Mouse (Mus musculus) hindbrain, embryonic 10.5 days (tissue): ENCODE measurements around the gene Igf2r. TPM values are rescaled to one million over a fixed set of nuclear protein-coding genes. Genes with fewer than 3 reads are reported as not detected.
A peak's percentile ranks its signal among the peaks of the same experiment; 100 is the strongest.

ENCODE experiments used
- DNase-seq: peaks from one replicate; pipeline ENCODE4 v3.0.0-alpha.2; 2017; ENCODE audit warnings: low spot score
- H3K27ac ChIP-seq: fragments of 300-500 bp; sonication (generic); 2 replicates; pipeline ENCODE4 v1.5.1; 2016; ENCODE audit warnings: mild to moderate bottlenecking, moderate library complexity
- H3K27me3 ChIP-seq: fragments of 300-500 bp; sonication (generic); 2 replicates; pipeline ENCODE4 v1.6.1; 2016; ENCODE audit warnings: mild to moderate bottlenecking; ENCODE audit not compliant: poor library complexity, insufficient read depth, severe bottlenecking
- H3K36me3 ChIP-seq: fragments of 300-500 bp; sonication (generic); 2 replicates; pipeline ENCODE4 v1.6.1; 2016; ENCODE audit warnings: mild to moderate bottlenecking, moderate library complexity
- H3K4me1 ChIP-seq: fragments of 300-500 bp; sonication (generic); replicated peaks from 2 replicates; pipeline ENCODE4 v1.6.1; 2016; ENCODE audit warnings: mild to moderate bottlenecking
- H3K4me3 ChIP-seq: fragments of 300-500 bp; sonication (generic); 2 replicates; pipeline ENCODE4 v1.5.1; 2016; ENCODE audit warnings: mild to moderate bottlenecking, moderate library complexity
- H3K9me3 ChIP-seq: fragments of 300-500 bp; sonication (generic); 2 replicates; pipeline ENCODE4 v1.6.1; 2016; ENCODE audit warnings: mild to moderate bottlenecking, moderate library complexity
- WGBS: fragments of 180-500 bp; shearing (Covaris S2); methylation state at CpG from one replicate; pipeline ENCODE4 v1.1.7; 2016; 5-methylcytosine and 5-hydroxymethylcytosine counted together
- polyA plus RNA-seq: library from polyadenylated mRNA; unstranded; fragments of >200 nt; fragmentation: Nextera tagmentation; extraction: Ambion mirVana; gene quantifications from 2 replicates; pipeline ENCODE4 v1.2.1, GENCODE M21; 2016

Gene Igf2r
- polyA plus RNA-seq, 1 experiment from 2014 or later: 17.3 TPM

GRCm38 (mm10) chr17:12739516-12739915 is 29.9 kb downstream of the Igf2r start:
- H3K27me3 ChIP-seq: no peaks in the 10 kb centered on the region
- H3K4me3 ChIP-seq: no peak overlapping the region
- H3K36me3 ChIP-seq: peaks cover 93% of the 10 kb centered on the region
- no peak for DNase-seq
- peaks cover 27% of the 10 kb centered on the region for H3K4me1 ChIP-seq
- H3K9me3 ChIP-seq: peaks cover 31% of the 10 kb centered on the region
- no peak overlapping the region for H3K27ac ChIP-seq
- WGBS: 78% methylated on average over 4 of the region's 4 CpGs

GRCm38 (mm10) chr17:12737934-12738333 is 31.5 kb downstream of the Igf2r start:
- Histone ChIP-seq H3K9me3 (peaks cover 20% of the 10 kb centered on the region), H3K36me3 (peaks cover 92% of the 10 kb centered on the region), H3K4me1 (peaks cover 30% of the 10 kb centered on the region), H3K27me3 (no peaks in the 10 kb centered on the region), H3K4me3 (no peak overlapping the region), H3K27ac (no peak overlapping the region)
- 52% methylated on average over 1 of the region's 1 CpGs for WGBS
- no peak for DNase-seq

GRCm38 (mm10) chr17:12734205-12734857 is 35.1 kb downstream of the Igf2r start:
- H3K27me3 ChIP-seq: no peaks in the 10 kb centered on the region

GRCm38 (mm10) chr17:12733128-12733527 is 36.3 kb downstream of the Igf2r start:
- Histone ChIP-seq H3K4me3 (no peak overlapping the region), H3K9me3 (no peaks in the 10 kb centered on the region), H3K27ac (no peak overlapping the region), H3K36me3 (peaks cover 88% of the 10 kb centered on the region), H3K4me1 (peaks cover 8% of the 10 kb centered on the region), H3K27me3 (no peaks in the 10 kb centered on the region)
- WGBS: 93% methylated on average over 6 of the region's 6 CpGs
- DNase-seq: no peak

More at GRCm38 (mm10) chr17:12734205-12734857, 35.1 kb downstream of the Igf2r start:
- Histone ChIP-seq H3K4me1 (peaks cover 9% of the 10 kb centered on the region), H3K27ac (peak overlapping the region; percentile 67; the same call in 1 of the 2 replicates), H3K36me3 (peaks cover 92% of the 10 kb centered on the region), H3K4me3 (no peak overlapping the region), H3K9me3 (no peaks in the 10 kb centered on the region)
- no peak for DNase-seq
- 60% methylated on average over 12 of the region's 12 CpGs for WGBS

- Histone ChIP-seq H3K4me3 (no peak overlapping the region), H3K27me3 (no peaks in the 10 kb centered on the region), H3K4me1 (peaks cover 8% of the 10 kb centered on the region; the same call in 1 of the 2 replicates), H3K36me3 (peaks cover 92% of the 10 kb centered on the region), H3K27ac (no peak overlapping the region), H3K9me3 (no peaks in the 10 kb centered on the region)
- no peak for DNase-seq
- 56% methylated on average over 1 of the region's 1 CpGs for WGBS
Observed at GRCm38 (mm10) chr17:12728536-12728935, 40.9 kb downstream of the Igf2r start.

GRCm38 (mm10) chr17:12727748-12728147 is 41.7 kb downstream of the Igf2r start:
- DNase-seq: no peak
- H3K36me3 ChIP-seq: peaks cover 88% of the 10 kb centered on the region

GRCm38 (mm10) chr17:12725871-12726270 is 43.6 kb downstream of the Igf2r start:
- no peak overlapping the region for H3K4me3 ChIP-seq
- H3K27ac ChIP-seq: no peak overlapping the region
- H3K36me3 ChIP-seq: peaks cover 85% of the 10 kb centered on the region
- peaks cover 12% of the 10 kb centered on the region for H3K4me1 ChIP-seq
- H3K27me3 ChIP-seq: no peaks in the 10 kb centered on the region
- DNase-seq: no peak
- 80% methylated on average over 4 of the region's 4 CpGs for WGBS
- no peaks in the 10 kb centered on the region for H3K9me3 ChIP-seq

More at GRCm38 (mm10) chr17:12727748-12728147, 41.7 kb downstream of the Igf2r start:
- Histone ChIP-seq H3K27me3 (no peaks in the 10 kb centered on the region), H3K27ac (no peak overlapping the region), H3K4me3 (no peak overlapping the region), H3K4me1 (peaks cover 8% of the 10 kb centered on the region), H3K9me3 (no peaks in the 10 kb centered on the region)
- 86% methylated on average over 3 of the region's 3 CpGs for WGBS

- H3K4me3 ChIP-seq: no peak overlapping the region
- H3K4me1 ChIP-seq: peaks cover 12% of the 10 kb centered on the region
- no peak overlapping the region; the same call in 1 of the 2 replicates for H3K27ac ChIP-seq
- H3K9me3 ChIP-seq: no peaks in the 10 kb centered on the region
- WGBS: 72% methylated on average over 6 of the region's 6 CpGs
- H3K27me3 ChIP-seq: no peaks in the 10 kb centered on the region
- DNase-seq: no peak
- H3K36me3 ChIP-seq: peaks cover 83% of the 10 kb centered on the region
Observed at GRCm38 (mm10) chr17:12724767-12725744, 44.4 kb downstream of the Igf2r start.

- H3K36me3 ChIP-seq: peaks cover 83% of the 10 kb centered on the region
- H3K27me3 ChIP-seq: no peaks in the 10 kb centered on the region
- H3K4me1 ChIP-seq: peaks cover 12% of the 10 kb centered on the region
- H3K27ac ChIP-seq: peak overlapping the region; percentile 29; the same call in 1 of the 2 replicates
- WGBS: 83% methylated on average over 5 of the region's 5 CpGs
- H3K9me3 ChIP-seq: no peaks in the 10 kb centered on the region
- no peak overlapping the region for H3K4me3 ChIP-seq
- no peak for DNase-seq
Observed at GRCm38 (mm10) chr17:12723986-12724766, 45.3 kb downstream of the Igf2r start.

- 56% methylated on average over 8 of the region's 8 CpGs for WGBS
- peaks cover 89% of the 10 kb centered on the region for H3K36me3 ChIP-seq
- no peak overlapping the region for H3K4me3 ChIP-seq
- H3K4me1 ChIP-seq: peaks cover 12% of the 10 kb centered on the region
- H3K9me3 ChIP-seq: no peaks in the 10 kb centered on the region
- DNase-seq: peak; percentile 14
- no peaks in the 10 kb centered on the region for H3K27me3 ChIP-seq
- 0 out of 2 replicates have a peak overlapping the region, but pooled peaks have one; percentile 12 for H3K27ac ChIP-seq
Observed at GRCm38 (mm10) chr17:12722622-12723021, 46.8 kb downstream of the Igf2r start.

GRCm38 (mm10) chr17:12721118-12721886 is 48.2 kb downstream of the Igf2r start:
- peaks cover 90% of the 10 kb centered on the region for H3K36me3 ChIP-seq
- no peaks in the 10 kb centered on the region for H3K9me3 ChIP-seq
- DNase-seq: no peak
- H3K27ac ChIP-seq: no peak overlapping the region
- H3K4me3 ChIP-seq: no peak overlapping the region
- H3K4me1 ChIP-seq: peaks cover 12% of the 10 kb centered on the region
- WGBS: 88% methylated on average over 5 of the region's 5 CpGs
- no peaks in the 10 kb centered on the region for H3K27me3 ChIP-seq

GRCm38 (mm10) chr17:12718251-12718650 is 51.2 kb downstream of the Igf2r start:
- Histone ChIP-seq H3K9me3 (no peaks in the 10 kb centered on the region), H3K4me1 (peaks cover 4% of the 10 kb centered on the region; the same call in 1 of the 2 replicates), H3K36me3 (peaks cover 92% of the 10 kb centered on the region), H3K4me3 (no peak overlapping the region), H3K27ac (no peak overlapping the region), H3K27me3 (no peaks in the 10 kb centered on the region)
- DNase-seq: no peak
- WGBS: 85% methylated on average over 7 of the region's 7 CpGs
